Mouse (Mus musculus): Measurements from ENCODE around the gene Hnrnpa1. TPM values are rescaled to one million over a fixed set of nuclear protein-coding genes. Genes with fewer than 3 reads are reported as not detected.

Hnrnpa1 gene
- 102 and 119 TPM in 2 replicates for polyA plus RNA-seq (2012; rRNA removed)

DNA sequence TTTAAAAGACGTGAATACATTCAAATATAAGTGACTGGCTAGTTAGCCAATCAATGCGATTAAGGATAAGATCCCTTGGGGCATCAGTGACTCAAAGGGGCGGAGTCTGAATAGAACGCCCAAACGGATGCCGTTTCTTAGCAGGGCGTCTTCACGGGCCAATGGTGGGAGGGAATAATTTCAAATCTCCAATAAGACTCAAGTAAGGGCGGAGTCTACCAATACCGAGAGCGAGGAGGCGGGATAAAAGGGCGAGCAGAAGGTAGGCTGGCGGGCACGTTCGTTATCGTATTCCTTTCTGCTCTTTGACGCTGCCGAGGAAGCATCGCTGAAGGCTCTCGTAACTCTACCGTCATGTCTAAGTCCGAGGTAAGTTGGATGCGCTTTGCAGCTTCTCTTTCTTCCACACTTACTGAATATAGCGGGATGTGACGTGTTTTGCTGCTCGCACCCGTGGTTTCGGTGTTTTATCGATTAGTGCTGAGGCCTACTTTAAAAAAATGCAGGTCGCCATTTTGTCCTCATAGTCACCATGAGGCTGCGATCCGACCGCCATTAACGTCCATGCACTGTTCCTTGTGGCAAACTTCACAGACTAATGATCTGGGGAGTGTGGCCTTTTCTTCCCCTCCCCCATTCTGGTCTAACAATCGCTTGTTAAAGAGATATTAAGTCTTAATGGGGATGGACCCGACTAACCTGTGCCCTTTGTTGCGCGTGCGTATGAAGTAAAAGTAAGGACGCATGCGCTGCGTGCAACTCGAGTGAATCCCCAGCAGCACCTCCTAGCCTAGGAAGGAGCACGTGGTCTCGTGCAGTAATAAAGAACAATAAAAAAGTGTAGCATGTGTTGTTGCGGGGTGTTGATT, at the start of gene Hnrnpa1:
Gene Hnrnpa1, plus strand, starts transcription at position 273 of the 869 bp plus-strand sequence.
- DNase-seq (ENCODE audit: low read depth, low spot score): peak; percentile 96
- under 1% methylated on average over 47 of the region's 47 CpGs for WGBS

GRCm38 (mm10) chr15:103190531-103191462, 49.4 kb upstream of the Hnrnpa1 start:
- no peak for DNase-seq (ENCODE audit: low read depth, low spot score)
- 53% methylated on average over 10 of the region's 10 CpGs for WGBS

DNA sequence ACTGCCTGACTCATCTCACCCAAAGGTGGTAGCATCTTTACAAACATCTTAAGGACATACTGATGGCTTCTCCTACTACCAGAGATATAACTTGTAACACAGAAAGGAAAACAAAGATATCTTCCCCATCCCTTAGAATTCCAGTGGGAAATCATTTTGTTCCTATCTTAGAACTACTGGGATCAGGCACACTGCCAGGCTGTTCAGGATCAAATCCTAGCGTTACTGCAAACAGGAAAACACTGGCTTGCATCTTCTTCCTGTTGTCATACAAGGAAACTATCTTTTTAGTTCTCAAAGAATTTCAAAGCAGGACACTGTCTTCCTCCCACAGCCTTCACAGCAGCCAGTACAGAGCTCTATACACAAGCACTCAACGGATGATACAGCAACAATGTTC, 46.6 kb upstream of the Hnrnpa1 start:
- 65% methylated on average over 2 of the region's 2 CpGs for WGBS
- no peak for DNase-seq (ENCODE audit: low read depth, low spot score)

DNA sequence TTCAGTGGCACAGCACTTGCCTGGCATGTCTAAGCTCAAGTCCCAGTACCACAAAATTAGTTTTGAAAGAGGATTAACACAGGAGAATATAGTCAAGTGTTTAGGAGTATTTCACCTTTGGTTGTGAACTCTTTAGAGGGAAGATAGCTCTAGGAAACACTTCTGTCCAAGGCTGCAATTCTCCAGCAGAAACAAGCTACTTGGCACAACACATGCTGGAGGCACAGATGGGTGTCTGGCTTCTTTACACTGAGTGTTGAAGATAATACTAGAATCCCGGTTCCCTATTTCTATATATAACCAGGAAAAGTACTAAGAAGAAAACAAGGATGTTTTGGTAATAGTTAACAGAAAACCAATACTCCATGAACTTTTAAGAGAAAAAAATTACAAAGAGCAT, 43.4 kb upstream of the Hnrnpa1 start:
- 69% methylated on average over 1 of the region's 1 CpGs for WGBS
- no peak for DNase-seq (ENCODE audit: low read depth, low spot score)

GRCm38 (mm10) chr15:103197785-103198184, 42.4 kb upstream of the Hnrnpa1 start:
- WGBS: 75% methylated on average over 4 of the region's 4 CpGs
- DNase-seq (ENCODE audit: low read depth, low spot score): no peak

GRCm38 (mm10) chr15:103202088-103202793, 38.0 kb upstream of the Hnrnpa1 start:
- no peak for DNase-seq (ENCODE audit: low read depth, low spot score)
- WGBS: 50% methylated on average over 6 of the region's 6 CpGs

GRCm38 (mm10) chr15:103205156-103205555, 35.1 kb upstream of the Hnrnpa1 start:
- DNase-seq (ENCODE audit: low read depth, low spot score): no peak
- WGBS: 51% methylated on average over 2 of the region's 2 CpGs

GRCm38 (mm10) chr15:103214149-103214548, 26.1 kb upstream of the Hnrnpa1 start:
- WGBS: 52% methylated on average over 2 of the region's 2 CpGs
- no peak for DNase-seq (ENCODE audit: low read depth, low spot score)

DNA sequence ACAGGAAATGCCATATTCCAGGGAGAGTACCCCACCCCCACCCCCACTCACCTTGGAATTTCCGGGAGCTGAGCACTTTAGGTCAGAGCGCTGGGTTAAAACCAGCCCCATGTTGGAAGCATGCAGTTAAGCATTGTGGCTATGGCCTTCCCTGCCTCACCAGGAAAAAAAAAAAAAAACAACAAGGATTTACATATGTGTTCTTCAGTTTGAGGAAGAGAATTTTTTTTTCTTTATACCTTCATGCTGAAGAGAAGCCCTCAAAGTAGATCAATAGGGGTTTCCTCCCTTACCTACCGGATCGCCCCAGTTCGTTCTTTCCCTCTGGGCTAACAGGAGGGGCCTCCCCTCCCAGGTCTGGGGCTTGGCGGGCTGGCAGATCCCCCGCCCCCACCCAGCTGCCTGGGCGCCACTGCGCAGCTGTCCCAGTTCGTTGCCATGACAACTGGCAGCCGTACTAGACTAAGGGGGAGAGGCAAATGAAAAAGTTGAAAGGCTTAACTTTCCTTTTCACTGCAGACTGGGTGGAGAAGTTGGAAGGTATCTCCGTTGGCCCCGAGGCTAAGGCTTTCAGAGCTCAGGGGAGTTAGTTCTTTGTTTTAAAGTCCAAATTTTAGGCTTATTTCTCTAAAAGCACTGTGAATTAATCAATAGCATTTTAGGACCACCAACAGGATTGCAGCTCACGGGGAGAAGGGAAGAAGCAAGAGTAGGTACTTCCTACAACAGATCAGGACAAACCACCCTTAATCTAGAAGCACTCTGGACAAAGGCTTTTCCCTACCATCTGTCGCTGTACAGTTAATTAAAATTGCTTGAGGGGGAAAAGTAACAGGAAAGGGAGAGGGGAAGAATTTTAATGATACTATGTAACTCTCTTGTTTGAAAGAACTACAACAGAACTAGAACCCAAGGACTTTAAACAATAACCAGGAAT, 25.0 kb upstream of the Hnrnpa1 start:
- DNase-seq (ENCODE audit: low read depth, low spot score): no peak
- 1% methylated on average over 15 of the region's 15 CpGs for WGBS

GRCm38 (mm10) chr15:103216052-103216451, 24.2 kb upstream of the Hnrnpa1 start:
- DNase-seq (ENCODE audit: low read depth, low spot score): no peak
- 54% methylated on average over 2 of the region's 2 CpGs for WGBS

GRCm38 (mm10) chr15:103220785-103221184, 19.4 kb upstream of the Hnrnpa1 start:
- peak; percentile 87 for DNase-seq (ENCODE audit: low read depth, low spot score)
- 15% methylated on average over 3 of the region's 3 CpGs for WGBS

GRCm38 (mm10) chr15:103221386-103221785, 18.8 kb upstream of the Hnrnpa1 start:
- 56% methylated on average over 1 of the region's 1 CpGs for WGBS
- DNase-seq (ENCODE audit: low read depth, low spot score): no peak

DNA sequence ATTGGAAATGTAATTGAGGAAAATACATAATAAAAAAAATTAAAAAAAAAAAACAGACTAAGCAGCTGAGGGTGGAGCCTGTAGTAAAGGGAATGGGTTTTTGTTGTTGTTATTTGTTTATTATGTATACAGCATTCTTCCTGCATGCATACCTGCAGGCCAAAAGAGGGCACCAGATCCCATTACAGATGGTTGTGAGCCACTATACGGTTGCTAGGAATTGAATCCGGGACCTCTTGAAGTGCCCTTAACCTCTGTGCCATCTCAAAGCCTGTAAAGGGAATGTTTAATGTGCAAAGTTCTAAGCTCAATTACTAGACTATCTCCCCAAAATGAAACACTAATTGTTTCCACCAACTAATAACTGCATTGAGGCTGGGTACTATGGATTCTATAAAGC, 16.1 kb upstream of the Hnrnpa1 start:
- DNase-seq (ENCODE audit: low read depth, low spot score): no peak
- 84% methylated on average over 2 of the region's 2 CpGs for WGBS

DNA sequence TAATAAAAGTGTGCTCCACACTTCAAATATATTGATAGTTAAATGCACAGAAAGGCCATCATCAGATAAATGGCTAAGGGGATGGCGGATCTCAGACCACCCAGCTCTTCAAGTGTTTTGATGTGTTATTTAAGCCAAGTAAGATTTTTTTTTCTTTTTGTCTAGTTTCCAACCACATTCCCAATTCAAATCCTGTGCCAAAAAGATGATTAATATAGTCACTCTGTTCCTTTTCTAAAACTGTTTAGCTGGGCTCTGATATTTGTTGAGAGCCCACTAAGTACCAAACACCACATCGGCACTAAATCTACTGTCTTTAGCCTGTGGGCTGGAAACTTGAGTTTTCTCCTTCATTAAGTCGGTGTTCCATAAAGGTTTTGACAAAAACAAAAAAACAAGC, 13.2 kb upstream of the Hnrnpa1 start:
- 80% methylated on average over 3 of the region's 3 CpGs for WGBS
- DNase-seq (ENCODE audit: low read depth, low spot score): no peak

GRCm38 (mm10) chr15:103227572-103227971, 12.7 kb upstream of the Hnrnpa1 start:
- 74% methylated on average over 2 of the region's 2 CpGs for WGBS
- no peak for DNase-seq (ENCODE audit: low read depth, low spot score)

DNA sequence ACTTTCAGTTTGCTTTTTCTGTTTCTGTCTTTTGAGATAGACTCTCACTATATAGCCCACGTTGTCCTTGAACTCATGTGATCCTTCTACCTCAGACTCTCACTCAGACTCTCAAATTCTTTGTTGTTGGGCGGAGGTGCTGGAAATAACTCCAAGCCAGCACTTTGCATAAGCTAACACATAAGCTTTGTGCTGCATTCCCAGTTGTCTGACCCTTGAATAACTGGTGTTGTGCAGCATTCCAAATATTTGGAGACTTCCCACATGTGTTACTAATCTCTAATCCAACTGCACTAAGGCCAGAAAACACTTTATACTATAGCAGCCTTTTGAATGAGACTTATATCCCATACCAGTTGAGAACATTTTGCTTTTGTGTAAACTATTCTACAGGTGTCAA, 11.3 kb upstream of the Hnrnpa1 start:
- DNase-seq (ENCODE audit: low read depth, low spot score): no peak
- WGBS: 54% methylated on average over 2 of the region's 2 CpGs

GRCm38 (mm10) chr15:103233119-103233518, 7.1 kb upstream of the Hnrnpa1 start:
- 50% methylated on average over 2 of the region's 2 CpGs for WGBS
- DNase-seq (ENCODE audit: low read depth, low spot score): no peak

DNA sequence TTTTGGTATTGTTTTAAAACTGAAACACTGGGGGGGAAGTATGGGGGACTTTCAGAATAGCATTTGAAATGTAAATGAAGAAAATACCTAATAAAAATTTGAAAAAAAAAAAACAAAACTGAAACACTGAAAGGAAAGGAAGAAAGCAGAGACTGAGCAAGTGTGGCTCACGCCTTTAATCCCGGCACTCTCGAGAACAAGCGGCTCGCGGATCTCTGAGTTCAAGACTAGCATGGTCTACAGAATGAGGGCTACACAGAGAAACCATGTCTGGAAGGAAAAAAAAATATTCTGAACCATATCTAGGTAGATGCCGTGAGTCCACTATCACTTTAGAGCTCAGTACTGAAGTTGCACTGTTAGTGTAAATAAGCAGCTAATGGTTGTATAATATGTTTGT, 2.9 kb upstream of the Hnrnpa1 start:
- DNase-seq (ENCODE audit: low read depth, low spot score): no peak
- 86% methylated on average over 7 of the region's 7 CpGs for WGBS

Measured in large intestine, adult 2 months (tissue).